Mouse (Mus musculus) liver, embryonic 14.5 days (tissue): ENCODE data around the gene Scly.

ENCODE experiments used
- CTCF ChIP-seq: IDR thresholded peaks from 2 replicates; pipeline ENCODE4 v1.5.1; 2016; ENCODE audit warnings: antibody characterized with exemption, low read depth, control low read depth
- EP300 ChIP-seq: IDR thresholded peaks from 2 replicates; pipeline ENCODE4 v1.6.1; 2016; ENCODE audit warnings: antibody characterized with exemption, low read depth

- no peak for TF ChIP-seq CTCF
- TF ChIP-seq EP300, result no peak
These were observed 45.9 kb downstream of the Scly start for GRCm38 (mm10) chr1:91344001-91344400.
